Mouse (Mus musculus): Measurements from ENCODE around the gene Ccdc74a.

GRCm38 (mm10) chr16:17694860-17695259 lies 48.6 kb downstream of the Ccdc74a start:
- no peak for TF ChIP-seq POLR2A (IDR thresholded peaks at IDR 0.05; ENCODE audit: insufficient read length, low read depth)
- no peak for TF ChIP-seq E2F4 (IDR thresholded peaks at IDR 0.05; ENCODE audit: insufficient read depth)
- TF ChIP-seq USF1 (IDR thresholded peaks at IDR 0.05; ENCODE audit: low read depth), result no peak
- TF ChIP-seq POLR2AphosphoS2 (IDR thresholded peaks at IDR 0.05; ENCODE audit: insufficient read length, low read depth), result no peak

Data from myocyte (in vitro differentiated cells).